Mouse (Mus musculus) induced T-regulatory cell, adult 2 months (primary cell): ENCODE results near the gene Erc2.

ENCODE experiments used
- DNase-seq: peaks from one replicate; pipeline ENCODE4 v3.0.0-alpha.2; 2012; ENCODE audit warnings: low read depth

Erc2 gene

GRCm38 (mm10) chr14:28508288-28509258 lies 886.3 kb downstream of the Erc2 start:
- no peak for DNase-seq

GRCm38 (mm10) chr14:28509441-28510340 lies 887.5 kb downstream of the Erc2 start:
- no peak for DNase-seq

GRCm38 (mm10) chr14:28510341-28511028 lies 888.3 kb downstream of the Erc2 start:
- no peak for DNase-seq

- no peak for DNase-seq
These were observed 888.9 kb downstream of the Erc2 start for GRCm38 (mm10) chr14:28511029-28511651.

- no peak for DNase-seq
These were observed 890.8 kb downstream of the Erc2 start for GRCm38 (mm10) chr14:28512805-28513590.

- DNase-seq, result no peak
These were observed 891.9 kb downstream of the Erc2 start for GRCm38 (mm10) chr14:28514171-28514570.

- no peak for DNase-seq
These were observed 893.1 kb downstream of the Erc2 start for GRCm38 (mm10) chr14:28515331-28515730.

- no peak for DNase-seq
These were observed 895.7 kb downstream of the Erc2 start for GRCm38 (mm10) chr14:28517631-28518560.

- no peak for DNase-seq
These were observed 898.9 kb downstream of the Erc2 start for GRCm38 (mm10) chr14:28521106-28521505.

- DNase-seq, result no peak
These were observed 900.4 kb downstream of the Erc2 start for GRCm38 (mm10) chr14:28522611-28523010.

- DNase-seq, result no peak
These were observed 903.3 kb downstream of the Erc2 start for GRCm38 (mm10) chr14:28525566-28525965.
